Mouse (Mus musculus) T-cell, adult 2 months (primary cell): ENCODE data around the gene Rbl1.
"Not testable (repeated sequence)": the region's sequence is repeated elsewhere in the genome, so short reads cannot be mapped to it uniquely, and the experiment has no call there.

Experiments
- DNase-seq: peaks from one replicate; pipeline ENCODE4 v3.0.0; 2022; ENCODE audit warnings: low spot score

Gene Rbl1

DNA sequence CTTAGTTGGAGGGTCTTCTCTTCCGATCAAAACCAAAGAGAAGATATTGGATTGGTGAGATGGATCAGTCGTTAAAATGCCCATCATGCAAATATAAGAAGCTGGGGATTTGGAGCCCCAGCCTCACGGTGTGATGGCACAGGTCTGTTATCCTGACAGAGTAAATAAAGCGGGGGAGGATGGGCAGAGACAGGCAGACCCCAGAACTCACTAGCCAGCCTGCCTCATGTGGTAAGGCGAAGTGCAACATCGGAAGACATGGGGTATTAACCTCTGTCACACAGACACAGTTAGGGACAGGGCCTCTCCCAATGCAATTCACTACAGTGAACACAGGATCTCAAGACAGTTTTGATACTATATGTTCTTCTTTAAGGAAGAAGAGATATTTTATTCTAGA lies 33.7 kb downstream of the Rbl1 start:
- no peak for DNase-seq

DNA sequence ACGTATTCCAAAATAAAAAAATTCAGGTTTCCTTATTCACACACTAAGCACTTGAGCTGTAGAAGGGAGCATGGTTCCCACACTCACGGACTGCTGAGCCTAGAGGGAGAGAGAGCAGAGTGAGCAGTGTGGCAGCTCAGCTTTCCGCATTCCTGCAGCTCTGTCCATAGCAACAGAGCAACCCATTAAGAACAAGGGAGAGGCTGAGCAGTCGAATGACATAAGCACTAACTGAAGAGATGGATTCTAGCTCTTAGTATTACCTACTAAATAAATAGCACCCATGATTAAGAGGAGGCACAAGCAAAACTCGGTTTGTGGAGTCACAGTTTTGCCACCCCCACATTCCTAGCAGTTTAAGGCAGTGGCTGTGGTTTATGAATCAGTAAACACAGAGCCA lies 34.2 kb downstream of the Rbl1 start:
- no peak for DNase-seq

DNA sequence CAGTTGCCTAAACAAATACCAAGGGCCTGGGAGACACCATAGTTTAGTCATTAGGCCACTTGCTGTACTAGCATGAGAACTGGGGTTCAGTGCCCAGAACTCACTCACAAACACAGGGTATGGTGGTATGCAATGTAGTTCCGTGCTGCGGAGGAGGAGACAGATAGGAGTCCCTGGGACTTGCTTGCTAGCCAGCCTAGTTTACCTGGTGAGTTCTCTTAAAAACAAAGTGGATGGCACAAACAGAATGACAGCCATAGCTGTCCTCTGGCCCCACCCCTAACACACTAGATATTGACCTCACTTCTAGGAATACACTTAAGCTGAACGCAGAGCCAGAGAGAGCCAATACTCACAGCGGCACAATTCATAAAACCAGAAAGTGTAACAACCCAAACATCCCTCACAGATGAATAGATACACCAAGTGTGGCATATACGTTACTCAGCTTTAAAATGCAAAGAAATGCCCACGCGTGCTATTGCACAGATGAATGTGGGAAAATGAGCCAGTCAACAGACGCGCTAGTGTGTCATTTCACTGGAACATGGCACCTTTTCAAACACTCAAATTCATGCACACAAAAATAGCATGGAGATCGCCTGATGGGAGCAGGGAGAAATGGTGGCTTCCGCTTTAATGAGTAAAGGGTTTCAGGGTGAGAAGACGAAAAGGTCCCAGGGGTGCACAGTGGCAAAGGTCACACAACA lies 37.8 kb downstream of the Rbl1 start:
- DNase-seq = no peak

GRCm38 (mm10) chr2:157165312-157166224 lies 38.8 kb downstream of the Rbl1 start:
- not testable (repeated sequence) for DNase-seq

DNA sequence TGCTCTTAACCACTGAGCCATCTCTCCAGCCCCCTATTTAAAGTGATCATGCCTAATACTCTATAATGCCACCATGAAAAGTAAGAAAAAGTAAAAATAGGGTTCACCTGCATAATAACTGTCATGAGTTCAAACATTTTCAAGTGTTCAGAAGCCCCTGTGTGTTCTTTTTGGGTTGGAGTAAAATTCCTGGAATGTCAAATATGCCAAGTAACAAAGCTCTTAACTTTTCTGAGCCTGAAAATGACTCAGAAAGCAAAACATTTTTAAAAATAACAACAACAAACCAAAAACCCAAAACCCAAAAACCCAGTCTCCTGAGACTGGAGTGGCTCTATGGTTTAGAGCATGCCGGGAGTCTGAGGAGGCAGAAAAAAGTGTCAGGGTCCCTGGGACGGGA lies 40.2 kb downstream of the Rbl1 start:
- DNase-seq = no peak

GRCm38 (mm10) chr2:157156079-157156478 lies 48.3 kb downstream of the Rbl1 start:
- DNase-seq = no peak

DNA sequence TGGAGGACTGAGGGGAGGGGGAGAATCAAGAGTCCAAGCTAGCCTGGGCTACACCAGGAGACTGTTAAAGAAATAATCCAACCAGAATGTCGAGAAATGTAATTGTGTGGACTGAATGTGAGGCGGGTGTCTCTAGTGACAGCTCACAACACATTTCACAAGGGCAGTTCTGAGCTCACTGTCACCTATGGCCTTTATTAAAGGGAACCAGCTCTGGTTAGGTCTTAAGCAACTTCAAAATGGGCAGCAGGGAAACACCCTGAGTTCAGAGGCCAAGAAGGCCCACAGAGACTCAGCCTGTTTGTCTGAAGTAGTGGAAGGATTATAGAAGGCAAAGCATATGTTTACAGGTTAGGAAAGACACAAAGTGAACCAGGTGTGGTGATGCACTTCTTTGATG lies 51.1 kb downstream of the Rbl1 start:
- no peak for DNase-seq

- DNase-seq = no peak
Observed at GRCm38 (mm10) chr2:157148417-157148816, 55.9 kb downstream of the Rbl1 start.

GRCm38 (mm10) chr2:157147397-157148020 lies 56.8 kb downstream of the Rbl1 start:
- DNase-seq = peak; percentile 75

GRCm38 (mm10) chr2:157145173-157145572 lies 59.2 kb downstream of the Rbl1 start:
- no peak for DNase-seq

GRCm38 (mm10) chr2:157144132-157144531 lies 60.2 kb downstream of the Rbl1 start:
- no peak for DNase-seq

DNA sequence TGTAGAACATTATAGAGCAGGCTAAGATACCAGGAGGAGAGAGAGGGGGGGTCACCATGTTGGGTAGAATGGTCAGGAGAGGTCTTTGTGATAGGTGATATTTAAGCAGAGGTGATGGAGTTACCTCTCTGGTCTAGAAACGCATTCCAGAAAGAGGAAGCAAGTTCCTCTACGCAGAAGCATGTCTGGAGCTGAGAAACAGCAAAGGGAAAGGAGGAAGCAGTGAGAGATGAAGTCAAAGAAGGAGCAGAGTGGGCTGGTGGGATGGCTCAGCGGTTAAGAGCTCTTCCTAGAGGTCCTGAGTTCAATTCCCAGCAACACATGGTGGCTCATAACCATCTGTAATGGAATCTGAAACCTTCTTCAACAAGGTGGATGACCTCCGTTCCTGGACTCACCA lies 62.4 kb downstream of the Rbl1 start:
- no peak for DNase-seq

DNA sequence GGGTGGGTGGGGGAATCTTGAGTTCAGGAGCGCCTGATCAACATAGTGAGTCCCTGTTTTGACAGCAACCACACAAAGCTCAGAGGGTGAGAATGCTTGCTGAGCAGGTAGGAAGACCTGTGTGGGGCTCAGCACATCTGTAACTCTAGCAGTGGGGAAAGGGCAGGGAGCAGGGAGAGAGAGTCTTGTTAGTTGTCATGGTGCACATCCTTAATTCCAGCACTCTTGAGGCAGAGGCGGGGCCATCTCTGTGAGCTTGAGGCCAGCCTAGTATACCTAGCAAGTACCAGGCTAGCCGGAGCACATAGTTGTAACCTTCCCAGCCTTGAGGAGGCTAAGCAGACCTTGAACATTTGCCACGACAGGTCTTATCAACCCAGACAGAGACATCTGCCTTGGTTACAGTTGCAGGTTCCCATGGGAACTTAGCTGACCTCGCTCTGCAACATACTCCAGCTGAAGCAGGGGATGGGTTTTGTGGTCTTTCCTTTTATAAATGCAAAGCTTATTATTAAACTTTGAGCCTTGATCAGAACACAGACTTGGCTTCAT lies 65.0 kb downstream of the Rbl1 start:
- no peak for DNase-seq

GRCm38 (mm10) chr2:157138808-157139207 lies 65.5 kb downstream of the Rbl1 start:
- DNase-seq = no peak

DNA sequence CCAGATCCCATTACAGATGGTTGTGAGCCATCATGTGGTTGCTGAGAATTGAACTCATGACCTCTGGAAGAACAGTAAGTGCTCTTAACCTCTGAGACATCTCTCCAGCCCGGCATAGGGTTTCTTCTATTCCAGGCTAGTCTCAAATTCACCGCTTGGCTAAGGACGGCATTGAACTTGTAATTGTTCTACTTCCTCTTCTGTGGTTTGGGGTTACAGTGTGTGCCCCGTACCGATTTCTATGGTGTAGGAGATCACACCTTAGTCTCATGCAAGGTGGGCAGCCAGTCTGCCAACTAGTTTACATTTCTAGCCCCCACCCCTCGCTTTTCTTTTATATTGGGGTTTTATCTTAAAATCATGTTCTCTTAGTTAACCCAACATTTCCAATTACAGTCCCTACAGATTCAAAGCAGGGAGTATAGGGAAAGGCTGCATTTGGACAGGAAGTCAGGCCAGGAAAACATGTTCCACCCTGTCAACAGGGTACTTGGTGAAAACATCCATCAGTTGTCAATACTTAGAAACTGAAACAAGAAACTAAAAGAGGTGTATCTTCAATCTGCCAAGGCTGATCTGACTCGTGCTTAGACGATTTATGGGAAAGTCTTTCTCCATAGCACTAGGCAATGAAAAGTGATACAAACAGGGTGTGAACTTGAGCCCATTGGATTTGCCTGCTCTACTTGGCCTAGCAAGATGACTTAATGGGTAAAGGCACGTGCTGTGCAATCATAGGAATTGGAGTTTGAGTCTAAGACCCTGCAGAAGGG lies 66.2 kb downstream of the Rbl1 start:
- peak; percentile 64 for DNase-seq

GRCm38 (mm10) chr2:157136646-157137045 lies 67.7 kb downstream of the Rbl1 start:
- no peak for DNase-seq

GRCm38 (mm10) chr2:157136176-157136575 lies 68.2 kb downstream of the Rbl1 start:
- no peak for DNase-seq

GRCm38 (mm10) chr2:157135529-157136120 lies 68.7 kb downstream of the Rbl1 start:
- DNase-seq = no peak

- DNase-seq = peak; percentile 82
Observed at GRCm38 (mm10) chr2:157135014-157135413, 69.3 kb downstream of the Rbl1 start, which contains the start of gene Samhd1. TSS of gene Samhd1 (minus strand) at chr2:157135265.

- DNase-seq = peak; percentile 42
Observed at GRCm38 (mm10) chr2:157134479-157134931, 69.8 kb downstream of the Rbl1 start.
